Mouse (Mus musculus) right cerebral cortex, adult 18-20 months (tissue): ENCODE measurements at regions not wholly inside any gene's neighbourhood (a gene's known extent, or its start where the extent isn't known, plus 50 kb on each side); places are given as distances from the start of the nearest gene placed in this dataset.
"Not testable (repeated sequence)": the region's sequence is repeated elsewhere in the genome, so short reads cannot be mapped to it uniquely, and the experiment has no call there.

Experiments
- DNase-seq: peaks from one replicate; pipeline ENCODE4 v3.0.0; 2022; ENCODE audit warnings: mixed read lengths

GRCm38 (mm10) chr9:115422786-115423185, 112.6 kb upstream of the Stt3b start:
- no peak for DNase-seq

- no peak for DNase-seq
Observed at GRCm38 (mm10) chr9:115426682-115427081, 116.5 kb upstream of the Stt3b start.

GRCm38 (mm10) chr9:115430271-115430670, 120.0 kb upstream of the Stt3b start:
- peak; percentile 11 for DNase-seq

GRCm38 (mm10) chr9:115434696-115435095, 124.5 kb upstream of the Stt3b start:
- DNase-seq = no peak

GRCm38 (mm10) chr9:115436301-115436700, 126.1 kb upstream of the Stt3b start:
- no peak for DNase-seq

GRCm38 (mm10) chr9:115438234-115438633, 128.0 kb upstream of the Stt3b start:
- DNase-seq = not testable (repeated sequence)

- DNase-seq = no peak
Observed at GRCm38 (mm10) chr9:115446681-115447080, 136.5 kb upstream of the Stt3b start.

- no peak for DNase-seq
Observed at GRCm38 (mm10) chr9:115450741-115451320, 140.6 kb upstream of the Stt3b start.

GRCm38 (mm10) chr9:115454771-115455170, 144.6 kb upstream of the Stt3b start:
- DNase-seq = no peak

- DNase-seq = no peak
Observed at GRCm38 (mm10) chr9:115456121-115456520, 145.9 kb upstream of the Stt3b start.

GRCm38 (mm10) chr9:115456638-115457037, 146.4 kb upstream of the Stt3b start:
- no peak for DNase-seq

GRCm38 (mm10) chr9:115457889-115458710, 147.9 kb upstream of the Stt3b start:
- DNase-seq = no peak

GRCm38 (mm10) chr9:115459075-115459474, 148.9 kb upstream of the Stt3b start:
- DNase-seq = not testable (repeated sequence)

GRCm38 (mm10) chr9:115465326-115465725, 155.1 kb upstream of the Stt3b start:
- DNase-seq = no peak

GRCm38 (mm10) chr9:115468641-115469040, 158.4 kb upstream of the Stt3b start:
- no peak for DNase-seq

- DNase-seq = no peak
Observed at GRCm38 (mm10) chr9:115471582-115471981, 161.4 kb upstream of the Stt3b start.

- DNase-seq = no peak
Observed at GRCm38 (mm10) chr9:115473037-115473436, 162.8 kb upstream of the Stt3b start.

GRCm38 (mm10) chr9:115473847-115474246, 163.6 kb upstream of the Stt3b start:
- DNase-seq = no peak

- DNase-seq = no peak
Observed at GRCm38 (mm10) chr9:115474342-115474741, 164.1 kb upstream of the Stt3b start.

GRCm38 (mm10) chr9:115476205-115476604, 166.0 kb upstream of the Stt3b start:
- no peak for DNase-seq

- no peak for DNase-seq
Observed at GRCm38 (mm10) chr9:115477556-115478220, 167.5 kb upstream of the Stt3b start.

- no peak for DNase-seq
Observed at GRCm38 (mm10) chr9:115478946-115479345, 168.7 kb upstream of the Stt3b start.

GRCm38 (mm10) chr9:115481176-115481575, 171.0 kb upstream of the Stt3b start:
- DNase-seq = no peak

- no peak for DNase-seq
Observed at GRCm38 (mm10) chr9:115483024-115483423, 172.8 kb upstream of the Stt3b start.
